Mouse (Mus musculus) left cerebral cortex, postnatal 36 days (tissue): ENCODE measurements around the gene Ctbp2. TPM values are rescaled to one million over a fixed set of nuclear protein-coding genes. Genes with fewer than 3 reads are reported as not detected.

Source experiments
- DNase-seq, 2 experiments: peaks; one replicate each; pipeline ENCODE4 v3.0.0; 2021 to 2022; ENCODE audit warnings: low spot score in 2 of 2, mixed read lengths in 1 of 2
- intact Hi-C: fragments of 180-260 bp; cut with DNase I; formaldehyde crosslinking; loops from one replicate; pipeline ENCODE4 v1.15.1; 2025
- total RNA-seq, 2 experiments: library from RNA; stranded (reverse); gene quantifications; 2 replicates each; pipeline ENCODE4 v1.2.3; 2021

Ctbp2 gene
- total RNA-seq, 2 experiments from 2014 or later: 20.3 to 28.3 TPM

GRCm38 (mm10) chr7:133054486-133054885, 69.7 kb downstream of the Ctbp2 start:
- no peak for DNase-seq
- intact Hi-C loops: no loop called here

DNA sequence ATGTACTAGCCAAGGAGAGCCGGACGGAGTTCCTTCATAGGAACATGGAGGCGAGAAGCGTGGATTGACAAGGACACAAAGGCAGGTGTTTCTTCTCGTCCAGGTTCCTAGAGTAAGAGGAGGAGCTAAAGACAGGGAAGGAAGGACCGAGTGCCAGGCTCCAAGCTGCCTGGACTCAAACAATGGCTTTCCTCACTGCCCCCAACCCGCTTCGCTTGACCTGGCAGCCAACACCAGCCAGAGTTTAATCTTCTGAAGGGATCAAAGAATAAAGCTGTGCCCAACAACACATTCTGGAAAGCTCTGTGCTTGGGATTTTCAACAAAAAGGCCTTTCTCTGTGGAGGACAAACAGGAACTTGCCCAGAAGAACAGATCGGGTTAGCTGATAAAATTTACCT, 70.4 kb downstream of the Ctbp2 start:
- intact Hi-C loops: no loop called here
- DNase-seq: no peak

DNA sequence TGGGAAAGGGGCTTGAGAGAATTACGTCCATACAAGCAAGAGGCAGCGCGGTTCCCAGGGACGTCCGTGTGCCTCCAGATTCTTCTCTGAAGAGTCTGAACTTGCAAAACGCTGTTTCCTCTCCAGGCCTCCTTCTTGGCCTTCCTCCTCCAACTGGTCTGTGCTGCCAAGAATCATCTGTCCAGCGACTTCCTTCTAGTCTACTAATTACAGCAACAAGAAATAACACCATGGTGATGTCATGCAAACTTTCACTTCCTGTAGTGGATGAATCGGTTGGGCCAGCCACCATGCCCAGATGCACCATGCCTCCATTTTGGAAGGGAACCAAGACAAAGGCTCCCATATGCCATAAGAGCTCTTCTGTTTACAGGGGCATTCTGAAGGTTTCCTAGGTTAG, 71.3 kb downstream of the Ctbp2 start:
- intact Hi-C loops: no loop called here
- no peak for DNase-seq

DNA sequence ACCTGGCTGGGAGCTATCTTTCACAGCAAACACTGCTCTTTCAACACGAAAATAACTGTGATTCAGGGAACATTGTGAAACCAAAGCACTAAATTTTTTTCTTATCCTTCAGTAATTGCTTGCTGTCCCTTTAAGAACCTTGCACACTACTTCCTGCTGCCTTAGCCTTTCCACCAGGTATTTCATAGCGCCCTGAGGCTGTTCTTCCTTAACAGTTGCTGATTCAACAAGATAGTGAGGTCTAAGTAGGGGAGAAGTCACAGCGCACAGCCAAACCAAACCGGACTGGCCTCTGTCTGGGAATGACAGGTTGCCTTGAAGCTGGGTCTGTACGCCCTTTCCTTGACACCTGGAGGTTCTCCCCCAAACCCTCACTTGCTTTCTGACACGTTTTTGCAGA, 73.5 kb downstream of the Ctbp2 start:
- DNase-seq: no peak
- intact Hi-C loops: no loop called here

GRCm38 (mm10) chr7:133048085-133048630, 76.0 kb downstream of the Ctbp2 start:
- intact Hi-C loops: no loop called here
- DNase-seq: no peak

GRCm38 (mm10) chr7:133047287-133047686, 76.9 kb downstream of the Ctbp2 start:
- intact Hi-C loops: no loop called here

DNA sequence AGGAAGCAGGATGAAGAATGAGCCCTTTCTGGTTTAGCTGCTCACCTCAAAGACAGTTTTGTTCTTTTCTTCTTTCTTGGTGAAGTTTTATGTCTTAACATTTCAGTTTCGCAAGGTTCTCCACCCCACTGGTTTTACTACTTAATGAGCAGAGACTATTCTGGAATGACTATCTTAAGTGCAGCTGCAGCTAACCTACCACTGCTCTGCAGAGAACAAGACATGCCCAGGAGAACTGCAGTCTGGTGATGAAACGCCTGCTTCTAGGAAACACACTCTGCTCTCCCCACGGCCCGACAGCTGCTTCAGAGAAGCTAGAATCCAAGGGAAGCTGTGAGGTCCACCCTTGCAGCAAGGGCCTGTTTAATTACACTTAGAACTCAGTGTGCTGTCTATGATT, 79.4 kb downstream of the Ctbp2 start:
- intact Hi-C loops: no loop called here

More at GRCm38 (mm10) chr7:133047287-133047686, 76.9 kb downstream of the Ctbp2 start:
- no peak for DNase-seq

GRCm38 (mm10) chr7:133041784-133042183, 82.4 kb downstream of the Ctbp2 start:
- intact Hi-C loops: no loop called here
- DNase-seq: no peak

More for the DNA sequence above, 79.4 kb downstream of the Ctbp2 start:
- no peak for DNase-seq

- intact Hi-C loops: no loop called here
- DNase-seq: no peak
These were observed 83.3 kb downstream of the Ctbp2 start for GRCm38 (mm10) chr7:133040688-133041345.

DNA sequence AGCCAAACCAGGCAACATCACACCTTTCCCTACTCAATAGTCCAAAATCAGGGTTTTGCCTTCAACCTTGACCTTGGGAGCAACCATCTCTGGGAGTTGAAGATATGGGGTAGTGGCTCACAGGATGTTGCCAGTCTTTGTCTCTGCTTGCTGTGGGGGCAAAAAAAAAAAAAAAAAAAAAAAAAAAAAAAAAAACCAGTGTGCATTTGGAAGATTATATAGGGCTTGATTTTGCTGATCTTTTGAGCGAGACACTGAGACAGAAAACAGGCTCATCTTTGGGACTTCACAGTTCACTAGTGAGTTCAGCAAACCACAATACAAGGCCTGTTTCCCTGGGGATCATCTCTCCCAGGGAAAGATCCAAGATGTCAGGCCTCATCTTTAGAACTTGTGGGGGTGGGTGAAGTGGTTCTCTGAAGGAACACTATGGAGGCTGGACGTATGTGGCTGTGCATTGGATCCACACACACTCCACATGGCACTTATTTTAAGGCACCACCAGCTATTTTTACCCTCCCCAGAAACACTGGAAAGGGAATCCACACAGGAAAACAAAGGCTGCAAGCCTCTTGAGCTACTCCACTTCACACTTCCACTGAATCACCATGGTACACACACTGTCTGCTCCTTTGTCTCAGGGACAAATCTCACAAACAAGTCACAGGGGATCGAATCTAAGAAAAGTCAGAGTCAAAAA, 84.4 kb downstream of the Ctbp2 start:
- intact Hi-C loops: no loop called here

GRCm38 (mm10) chr7:133037618-133038017, 86.5 kb downstream of the Ctbp2 start:
- no peak for DNase-seq
- intact Hi-C loops: no loop called here

More for the DNA sequence above, 84.4 kb downstream of the Ctbp2 start:
- peak; percentile 32 to 54 for DNase-seq

- no peak for DNase-seq
- intact Hi-C loops: no loop called here
These were observed 86.9 kb downstream of the Ctbp2 start for GRCm38 (mm10) chr7:133037217-133037616.

DNA sequence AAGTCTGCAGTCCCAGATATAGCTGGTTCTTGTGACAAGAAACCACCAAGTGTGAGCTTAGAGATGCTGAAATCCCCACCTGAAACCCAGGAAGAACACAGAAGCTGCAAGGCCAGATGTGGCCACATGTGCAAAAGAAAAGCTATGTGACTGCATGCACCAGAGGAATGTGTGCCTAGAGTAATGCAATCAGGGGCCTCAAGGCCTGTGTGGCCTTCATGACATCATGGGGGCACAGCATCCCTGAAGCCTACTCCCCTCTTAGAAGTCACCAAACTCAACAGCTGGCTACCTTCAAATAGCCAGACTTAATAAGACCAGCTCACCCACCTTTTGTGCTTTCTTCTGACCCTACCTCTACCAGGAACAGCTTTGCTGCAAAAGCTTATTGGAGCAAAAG, 88.3 kb downstream of the Ctbp2 start:
- DNase-seq: no peak

DNA sequence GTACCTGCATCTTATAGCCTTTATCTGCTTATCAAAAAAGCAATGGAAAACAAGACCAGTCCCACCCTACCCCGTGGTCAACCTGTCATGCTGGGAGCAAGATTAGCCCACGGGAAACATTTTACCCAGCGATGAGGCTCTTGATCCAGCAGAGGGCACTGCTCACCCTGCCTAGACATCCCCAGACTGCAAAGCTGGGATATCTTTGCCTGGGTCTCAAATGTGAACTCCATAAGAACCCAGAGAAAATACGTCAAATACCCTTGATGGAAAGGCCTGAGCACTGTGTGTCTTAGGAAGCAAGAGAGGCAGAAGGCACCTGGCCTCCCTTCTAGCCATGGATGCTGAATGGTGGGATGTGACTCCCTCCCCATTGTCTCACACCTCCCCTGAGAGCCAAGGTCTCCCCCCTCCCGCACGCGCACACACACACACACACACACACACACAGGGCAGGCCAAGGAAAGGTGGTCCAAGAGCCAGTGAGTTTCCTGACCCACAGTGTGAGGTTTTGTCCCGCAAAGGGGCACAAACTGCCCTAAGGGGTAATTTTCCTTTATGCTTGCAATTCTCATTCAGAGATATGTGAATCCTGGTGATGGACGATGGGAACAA, 91.5 kb downstream of the Ctbp2 start:
- DNase-seq: peak; percentile 46 to 61
- intact Hi-C loops: loop anchor here (5.0 kb wide), 5 partner anchors 90 to 605 kb away; partner anchors contain the start of genes Ctbp2, Edrf1 and Fgfr2

More for the DNA sequence above, 88.3 kb downstream of the Ctbp2 start:
- intact Hi-C loops: no loop called here

DNA sequence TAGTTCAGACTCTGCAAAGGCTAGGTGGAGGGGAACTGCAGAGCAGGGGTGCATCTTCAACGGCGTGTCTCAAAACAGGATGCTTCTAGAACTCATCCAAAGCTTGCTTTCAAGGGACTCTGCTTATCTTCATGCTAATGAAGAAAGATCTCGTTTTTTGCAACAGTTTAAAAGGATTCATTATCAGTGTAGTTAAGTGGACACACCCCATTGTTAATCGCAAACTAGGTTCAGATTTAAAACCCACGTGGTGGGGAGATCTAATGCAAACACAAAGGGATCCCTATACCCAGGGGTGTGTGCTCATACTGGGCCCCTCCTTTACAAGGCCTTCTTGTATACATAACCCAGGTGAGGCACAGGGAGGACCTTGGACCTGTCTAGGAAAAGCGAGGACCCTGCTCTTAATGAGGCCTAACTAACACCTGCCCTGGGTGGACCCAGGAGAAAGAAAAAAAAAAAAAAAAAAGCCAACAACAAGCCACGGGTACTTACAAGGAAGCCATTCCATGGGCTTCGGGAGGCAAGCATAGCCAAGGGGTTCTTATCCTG, 94.6 kb downstream of the Ctbp2 start:
- intact Hi-C loops: loop anchor here (5.0 kb wide), 5 partner anchors 93 to 608 kb away; partner anchors contain the start of genes Ctbp2, Edrf1 and Fgfr2
- no peak for DNase-seq

DNA sequence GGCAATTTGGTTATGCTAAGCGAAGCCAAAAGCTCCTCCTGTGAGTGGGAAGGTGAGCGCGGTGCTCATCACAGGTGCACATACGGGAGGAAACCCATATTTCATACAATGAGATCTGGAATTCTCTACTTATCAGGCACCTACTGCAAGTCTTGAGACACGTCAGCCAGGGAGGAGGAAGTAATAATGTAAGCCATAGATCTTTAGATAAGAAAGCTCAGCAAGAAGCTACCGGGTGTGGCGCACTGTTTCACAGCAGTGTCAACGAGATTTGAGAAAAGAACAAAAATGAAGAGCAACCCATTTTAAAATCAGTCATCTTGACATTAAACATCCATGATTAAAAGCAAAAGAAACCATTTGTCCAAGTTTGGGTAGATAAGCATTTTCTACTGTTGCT, 95.2 kb downstream of the Ctbp2 start:
- intact Hi-C loops: no loop called here
- DNase-seq: no peak

DNA sequence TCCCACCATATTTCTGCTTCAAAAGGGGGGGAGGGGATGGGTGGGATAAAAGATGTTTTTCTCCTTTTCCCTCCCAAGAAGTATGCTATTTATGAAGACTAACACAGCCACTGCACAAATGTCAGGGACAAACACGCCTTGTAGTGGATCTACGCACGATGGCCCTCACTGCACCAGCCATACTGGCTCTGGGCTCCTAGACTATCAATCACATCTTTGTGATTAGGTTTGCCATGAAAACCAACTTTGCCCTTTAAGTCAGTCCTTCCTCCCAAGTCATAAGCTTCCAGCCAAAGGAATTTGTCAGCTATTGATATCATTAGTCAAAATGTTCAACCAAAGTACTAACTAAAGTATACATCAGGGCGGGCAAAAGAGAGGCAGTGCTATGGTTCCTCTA, 96.2 kb downstream of the Ctbp2 start:
- no peak for DNase-seq
- intact Hi-C loops: no loop called here

DNA sequence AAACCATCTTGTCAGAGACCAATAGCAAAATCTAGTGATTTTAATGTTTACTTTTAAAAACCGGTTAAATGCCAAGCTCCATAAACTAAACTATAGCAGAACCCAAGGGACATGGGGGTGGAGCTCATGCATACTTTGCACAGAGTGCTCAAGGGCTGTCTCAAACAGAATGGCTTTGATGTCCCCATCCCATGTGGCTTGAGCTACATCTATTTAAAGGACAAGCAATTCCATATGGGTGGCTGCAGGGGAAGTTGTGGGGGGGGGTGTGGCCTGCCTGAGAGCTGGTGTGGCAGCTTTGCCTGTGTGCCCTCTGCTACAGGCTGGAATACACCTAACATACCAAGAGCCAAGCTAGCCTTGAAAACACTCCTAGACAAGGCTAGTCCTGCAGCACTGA, 99.5 kb downstream of the Ctbp2 start:
- no peak for DNase-seq
- intact Hi-C loops: no loop called here

- no peak for DNase-seq
- intact Hi-C loops: no loop called here
These were observed 104.6 kb downstream of the Ctbp2 start for GRCm38 (mm10) chr7:133019481-133020020.

GRCm38 (mm10) chr7:133018961-133019360, 105.2 kb downstream of the Ctbp2 start:
- no peak for DNase-seq
- intact Hi-C loops: no loop called here
